Mouse (Mus musculus): Measurements from ENCODE around the gene Papln.

Gene Papln

GRCm38 (mm10) chr12:83763311-83764043 is at the start of gene Papln:
Papln (plus strand) TSS chr12:83763634.
- DNase-seq = peak; percentile 19 to 28

GRCm38 (mm10) chr12:83713749-83714148 is 49.7 kb upstream of the Papln start:
- peak; percentile 47 to 54 for DNase-seq

- no peak for DNase-seq
Observed at GRCm38 (mm10) chr12:83716416-83717184, 46.8 kb upstream of the Papln start.

GRCm38 (mm10) chr12:83719431-83719830 is 44.0 kb upstream of the Papln start:
- DNase-seq = no peak

- DNase-seq = no peak
Observed at GRCm38 (mm10) chr12:83721281-83721680, 42.2 kb upstream of the Papln start.

- DNase-seq = no peak
Observed at GRCm38 (mm10) chr12:83723037-83723436, 40.4 kb upstream of the Papln start.

- peak; percentile 23 to 54 for DNase-seq
Observed at GRCm38 (mm10) chr12:83726510-83727308, 36.7 kb upstream of the Papln start.

- DNase-seq = no peak
Observed at GRCm38 (mm10) chr12:83732225-83732624, 31.2 kb upstream of the Papln start.

GRCm38 (mm10) chr12:83734047-83734446 is 29.4 kb upstream of the Papln start:
- DNase-seq = no peak

- DNase-seq = no peak
Observed at GRCm38 (mm10) chr12:83736236-83736635, 27.2 kb upstream of the Papln start.

- no peak for DNase-seq
Observed at GRCm38 (mm10) chr12:83738651-83739050, 24.8 kb upstream of the Papln start.

GRCm38 (mm10) chr12:83741722-83742121 is 21.7 kb upstream of the Papln start:
- DNase-seq = no peak

GRCm38 (mm10) chr12:83742834-83743233 is 20.6 kb upstream of the Papln start:
- DNase-seq = no peak

- DNase-seq = no peak
Observed at GRCm38 (mm10) chr12:83743712-83744111, 19.7 kb upstream of the Papln start.

GRCm38 (mm10) chr12:83749186-83749585 is 14.2 kb upstream of the Papln start:
- DNase-seq = no peak

- no peak for DNase-seq
Observed at GRCm38 (mm10) chr12:83752495-83752894, 10.9 kb upstream of the Papln start.

GRCm38 (mm10) chr12:83758735-83759134 is 4.7 kb upstream of the Papln start:
- DNase-seq = no peak

GRCm38 (mm10) chr12:83760201-83760600 is 3.2 kb upstream of the Papln start:
- DNase-seq = no peak

GRCm38 (mm10) chr12:83762706-83763105 is 728 bp upstream of the Papln start:
- DNase-seq = peak; percentile 24 to 43

- DNase-seq = peak; percentile 42 to 54
Observed at GRCm38 (mm10) chr12:83764044-83764365, 571 bp downstream of the Papln start.

GRCm38 (mm10) chr12:83764519-83764918 is 1.1 kb downstream of the Papln start:
- DNase-seq = no peak

- DNase-seq = no peak
Observed at GRCm38 (mm10) chr12:83765965-83766603, 2.6 kb downstream of the Papln start.

GRCm38 (mm10) chr12:83767833-83768232 is 4.4 kb downstream of the Papln start:
- DNase-seq = no peak
